Mouse (Mus musculus) embryonic facial prominence, embryonic 12.5 days (tissue): ENCODE measurements at regions not wholly inside any gene's neighbourhood (a gene's known extent, or its start where the extent isn't known, plus 50 kb on each side); places are given as distances from the start of the nearest gene placed in this dataset.

ENCODE experiments used
- ATAC-seq: fragments of 200-750 bp; cut with Nextera tagmentation; 2 replicates; pipeline ENCODE4 v1.8.0; 2017; ENCODE audit not compliant: insufficient number of reproducible peaks, insufficient read depth, low FRiP score, low TSS enrichment
- H3K27ac ChIP-seq: fragments of 300-500 bp; sonication (generic); 2 replicates; pipeline ENCODE4 v1.5.1; 2016; ENCODE audit warnings: mild to moderate bottlenecking
- H3K27me3 ChIP-seq: fragments of 300-500 bp; sonication (generic); 2 replicates; pipeline ENCODE4 v1.6.1; 2016; ENCODE audit warnings: mild to moderate bottlenecking, moderate library complexity
- H3K36me3 ChIP-seq: fragments of 300-500 bp; sonication (generic); 2 replicates; pipeline ENCODE4 v1.6.1; 2016; ENCODE audit warnings: mild to moderate bottlenecking
- H3K4me1 ChIP-seq: fragments of 300-500 bp; sonication (generic); 2 replicates; pipeline ENCODE4 v1.6.1; 2016
- H3K4me2 ChIP-seq: fragments of 300-500 bp; sonication (generic); replicated peaks from 2 replicates; pipeline ENCODE4 v1.6.1; 2016; ENCODE audit warnings: mild to moderate bottlenecking, moderate library complexity
- H3K4me3 ChIP-seq: fragments of 300-500 bp; sonication (generic); 2 replicates; pipeline ENCODE4 v1.5.1; 2016; ENCODE audit warnings: mild to moderate bottlenecking
- H3K9ac ChIP-seq: fragments of 300-500 bp; sonication (generic); 2 replicates; pipeline ENCODE4 v1.6.1; 2016; ENCODE audit warnings: mild to moderate bottlenecking, moderate library complexity
- H3K9me3 ChIP-seq: fragments of 300-500 bp; sonication (generic); 2 replicates; pipeline ENCODE4 v1.6.1; 2016; ENCODE audit warnings: mild to moderate bottlenecking, moderate library complexity
- WGBS: fragments of 180-500 bp; shearing (Covaris S2); methylation state at CpG from one replicate; pipeline ENCODE4 v1.1.7; 2016; 5-methylcytosine and 5-hydroxymethylcytosine counted together

DNA sequence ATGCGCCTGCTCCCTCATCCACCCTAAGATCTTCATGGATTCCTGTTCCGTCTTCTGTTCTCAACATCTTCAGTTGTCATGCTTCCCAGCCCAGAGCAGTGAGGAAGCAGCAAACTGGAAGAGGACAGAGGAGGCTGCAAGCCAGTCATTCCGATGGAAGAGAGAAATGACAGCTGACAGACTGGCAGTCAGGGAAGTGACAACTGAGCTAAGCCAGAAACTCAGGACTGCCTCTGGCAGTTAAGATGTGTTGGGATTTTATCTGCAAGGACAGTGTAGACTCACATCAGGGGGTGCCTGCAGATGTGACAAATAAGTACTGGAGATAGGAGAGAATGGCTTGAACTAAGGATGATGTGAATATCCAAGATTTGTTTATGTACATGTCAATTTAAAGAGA is 106.1 kb upstream of the Fam92a start:
- no peak overlapping the region for H3K4me2 ChIP-seq
- H3K4me3 ChIP-seq = no peak overlapping the region
- no peak for ATAC-seq
- no peaks in the 10 kb centered on the region for H3K9me3 ChIP-seq
- H3K27me3 ChIP-seq = no peaks in the 10 kb centered on the region
- WGBS = 81% methylated on average over 3 of the region's 3 CpGs
- H3K4me1 ChIP-seq = no peaks in the 10 kb centered on the region
- H3K36me3 ChIP-seq = no peaks in the 10 kb centered on the region
- no peak overlapping the region for H3K9ac ChIP-seq
- H3K27ac ChIP-seq = no peak overlapping the region

DNA sequence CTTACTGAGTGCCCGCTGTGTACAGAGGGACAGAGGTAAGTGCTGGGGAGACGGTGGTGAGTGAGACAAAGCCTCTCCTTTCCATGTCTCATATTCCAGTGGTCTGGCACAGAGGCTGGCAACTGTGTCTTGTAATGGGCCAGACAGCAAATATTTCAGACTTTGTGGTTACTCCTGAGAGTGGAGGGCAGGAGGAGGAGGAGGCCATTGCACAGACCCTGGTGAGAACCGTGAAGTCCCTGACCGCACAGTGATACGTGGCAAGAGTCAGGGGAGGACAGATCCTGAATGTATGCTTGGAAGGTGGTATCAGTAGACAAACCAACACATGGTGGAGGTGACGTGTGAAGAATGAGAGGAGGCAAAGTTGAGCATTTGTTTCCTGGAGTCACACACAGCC is 101.6 kb upstream of the Fam92a start:
- H3K4me3 ChIP-seq = no peak overlapping the region
- WGBS = 76% methylated on average over 6 of the region's 6 CpGs
- no peak for ATAC-seq
- H3K27me3 ChIP-seq = no peaks in the 10 kb centered on the region
- H3K4me2 ChIP-seq = no peak overlapping the region
- H3K27ac ChIP-seq = no peak overlapping the region
- no peaks in the 10 kb centered on the region for H3K4me1 ChIP-seq
- H3K9me3 ChIP-seq = no peaks in the 10 kb centered on the region
- no peak overlapping the region for H3K9ac ChIP-seq
- no peaks in the 10 kb centered on the region for H3K36me3 ChIP-seq

DNA sequence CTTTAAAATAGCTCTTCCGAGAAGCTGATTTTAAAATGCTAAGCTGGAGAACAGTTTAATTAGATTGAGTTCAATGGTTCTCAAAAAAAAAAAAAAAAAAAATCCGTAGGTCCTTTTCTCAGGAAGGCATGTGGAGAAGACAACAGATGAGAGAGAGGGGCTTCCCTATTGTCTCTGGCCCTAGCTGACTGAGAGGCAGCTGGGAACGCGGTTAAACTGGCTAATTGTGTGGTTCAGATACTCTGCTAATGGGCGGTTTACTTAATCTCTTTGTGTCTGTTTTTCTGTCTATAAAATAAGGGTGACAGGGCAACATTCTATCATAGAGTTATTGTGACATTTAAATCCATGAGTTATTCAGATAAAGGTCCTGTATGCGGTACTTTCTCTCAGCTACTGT is 101.1 kb upstream of the Fam92a start:
- Histone ChIP-seq H3K4me1 (no peaks in the 10 kb centered on the region), H3K4me3 (no peak overlapping the region), H3K4me2 (no peak overlapping the region), H3K36me3 (no peaks in the 10 kb centered on the region), H3K27ac (no peak overlapping the region), H3K9me3 (no peaks in the 10 kb centered on the region), H3K27me3 (no peaks in the 10 kb centered on the region), H3K9ac (no peak overlapping the region)
- 67% methylated on average over 6 of the region's 6 CpGs for WGBS
- no peak for ATAC-seq

DNA sequence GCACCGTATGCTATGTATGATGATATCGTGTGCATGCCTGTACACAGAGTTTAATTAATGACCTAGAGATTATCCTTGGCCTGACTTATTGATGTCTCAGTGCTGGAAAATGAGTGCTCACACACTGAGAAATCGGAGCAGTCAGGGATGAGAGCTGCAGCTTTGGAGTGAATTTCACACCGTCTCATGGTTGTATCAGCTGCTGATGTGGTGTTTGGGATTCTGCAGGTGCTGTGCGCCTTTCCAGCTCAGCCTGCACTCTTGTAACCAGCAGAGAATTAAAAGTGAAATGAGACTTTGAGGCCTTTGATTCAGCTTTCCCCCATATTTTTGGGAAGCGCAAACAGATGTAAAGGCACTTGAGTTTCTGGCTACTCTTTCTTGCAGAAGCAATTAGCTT is 100.6 kb upstream of the Fam92a start:
- H3K36me3 ChIP-seq = no peaks in the 10 kb centered on the region
- no peak overlapping the region for H3K4me2 ChIP-seq
- H3K27me3 ChIP-seq = no peaks in the 10 kb centered on the region
- no peak overlapping the region for H3K27ac ChIP-seq
- no peak for ATAC-seq
- H3K4me3 ChIP-seq = no peak overlapping the region
- H3K9me3 ChIP-seq = no peaks in the 10 kb centered on the region
- 80% methylated on average over 6 of the region's 6 CpGs for WGBS
- H3K9ac ChIP-seq = no peak overlapping the region
- no peaks in the 10 kb centered on the region for H3K4me1 ChIP-seq

DNA sequence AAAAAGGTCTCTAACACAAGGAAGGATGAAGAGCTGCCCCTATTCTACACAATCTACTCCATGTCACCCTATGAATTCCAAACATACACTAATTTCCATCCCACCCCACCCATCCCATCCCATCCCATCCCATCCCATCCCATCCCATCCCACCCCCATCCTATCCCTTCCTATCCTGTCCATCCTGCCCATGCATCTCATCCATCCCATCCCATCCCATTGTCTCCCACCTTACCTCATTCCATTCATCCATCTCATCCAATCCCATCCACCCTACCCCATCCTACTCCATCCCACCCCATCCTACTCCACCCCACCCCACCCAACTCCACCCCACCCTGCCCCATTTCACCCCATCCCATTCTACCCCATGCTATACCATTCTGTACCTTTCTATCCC is 91.9 kb upstream of the Fam92a start:
- ATAC-seq = no peak
- H3K4me1 ChIP-seq = no peaks in the 10 kb centered on the region
- H3K4me3 ChIP-seq = no peak overlapping the region
- no peak overlapping the region for H3K27ac ChIP-seq
- no peak overlapping the region for H3K4me2 ChIP-seq
- H3K27me3 ChIP-seq = no peaks in the 10 kb centered on the region
- no peaks in the 10 kb centered on the region for H3K36me3 ChIP-seq
- H3K9me3 ChIP-seq = no peaks in the 10 kb centered on the region
- H3K9ac ChIP-seq = no peak overlapping the region

DNA sequence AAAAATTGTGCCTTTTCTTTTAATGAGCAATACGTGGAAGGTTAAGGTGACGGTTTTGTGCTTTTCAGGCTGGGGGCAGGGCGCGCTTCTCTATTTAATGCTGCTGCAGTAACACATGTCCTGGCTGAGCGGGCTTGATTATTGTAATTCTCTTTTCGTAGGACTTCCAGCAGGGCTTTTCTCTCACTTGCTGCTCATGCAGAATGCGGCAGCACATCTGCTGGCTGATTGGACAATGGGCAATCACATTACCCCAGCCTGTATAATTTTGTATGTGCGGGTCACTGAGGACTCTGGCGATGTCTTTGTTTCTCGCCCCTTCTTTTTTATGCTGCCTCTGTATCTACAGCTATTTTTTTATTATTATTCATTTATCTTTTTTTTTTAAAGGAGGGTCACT is 91.4 kb upstream of the Fam92a start:
- no peak for ATAC-seq
- Histone ChIP-seq H3K4me2 (no peak overlapping the region), H3K9ac (no peak overlapping the region), H3K36me3 (no peaks in the 10 kb centered on the region), H3K4me3 (no peak overlapping the region), H3K9me3 (no peaks in the 10 kb centered on the region), H3K27ac (no peak overlapping the region), H3K4me1 (no peaks in the 10 kb centered on the region), H3K27me3 (no peaks in the 10 kb centered on the region)
- 79% methylated on average over 10 of the region's 10 CpGs for WGBS

DNA sequence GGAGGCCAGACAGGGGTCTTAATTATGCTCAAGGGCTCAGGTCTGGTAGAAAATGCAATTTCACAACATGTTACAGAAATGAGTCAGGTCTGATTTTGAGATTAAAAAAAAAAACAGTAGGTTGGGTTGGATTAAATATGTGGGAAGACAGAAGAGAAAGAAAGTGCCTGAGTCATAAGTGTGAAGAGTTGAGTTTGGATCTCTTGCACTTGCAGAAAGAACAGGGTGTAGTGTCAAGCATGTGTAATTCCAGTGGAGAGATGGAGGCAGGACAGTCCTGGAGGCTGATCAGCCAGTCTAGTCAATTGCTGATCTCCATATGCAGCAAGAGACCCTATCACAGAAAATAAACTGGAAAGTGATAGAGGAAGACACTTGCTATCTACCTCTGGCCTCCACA is 76.2 kb upstream of the Fam92a start:
- Histone ChIP-seq H3K4me2 (no peak overlapping the region), H3K4me1 (no peaks in the 10 kb centered on the region), H3K27me3 (no peaks in the 10 kb centered on the region), H3K9ac (no peak overlapping the region), H3K27ac (no peak overlapping the region), H3K9me3 (no peaks in the 10 kb centered on the region), H3K36me3 (no peaks in the 10 kb centered on the region), H3K4me3 (no peak overlapping the region)
- ATAC-seq = no peak

DNA sequence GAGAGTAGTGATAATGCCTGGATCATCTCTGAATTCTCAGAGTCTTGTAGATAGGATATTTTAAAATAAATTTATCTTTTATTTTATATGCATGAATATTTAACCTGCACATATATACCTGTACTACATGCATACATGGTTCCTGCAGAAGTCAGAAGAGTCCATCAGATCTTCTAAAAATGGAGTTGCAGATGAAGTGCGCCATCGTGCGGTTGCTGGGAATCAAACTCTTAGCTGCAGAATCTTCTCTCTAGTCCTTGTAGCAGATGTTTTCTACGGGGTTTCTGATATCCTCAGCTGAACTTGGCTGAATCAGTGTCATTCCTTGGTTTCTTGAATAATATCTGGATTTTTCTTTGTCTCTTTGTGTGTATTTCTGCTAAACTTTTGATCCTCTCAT is 74.8 kb upstream of the Fam92a start:
- no peak overlapping the region for H3K9ac ChIP-seq
- 69% methylated on average over 4 of the region's 4 CpGs for WGBS
- H3K9me3 ChIP-seq = no peaks in the 10 kb centered on the region
- no peak overlapping the region for H3K4me2 ChIP-seq
- no peaks in the 10 kb centered on the region for H3K36me3 ChIP-seq
- H3K4me1 ChIP-seq = no peaks in the 10 kb centered on the region
- no peaks in the 10 kb centered on the region for H3K27me3 ChIP-seq
- ATAC-seq = no peak
- H3K27ac ChIP-seq = no peak overlapping the region
- H3K4me3 ChIP-seq = no peak overlapping the region

DNA sequence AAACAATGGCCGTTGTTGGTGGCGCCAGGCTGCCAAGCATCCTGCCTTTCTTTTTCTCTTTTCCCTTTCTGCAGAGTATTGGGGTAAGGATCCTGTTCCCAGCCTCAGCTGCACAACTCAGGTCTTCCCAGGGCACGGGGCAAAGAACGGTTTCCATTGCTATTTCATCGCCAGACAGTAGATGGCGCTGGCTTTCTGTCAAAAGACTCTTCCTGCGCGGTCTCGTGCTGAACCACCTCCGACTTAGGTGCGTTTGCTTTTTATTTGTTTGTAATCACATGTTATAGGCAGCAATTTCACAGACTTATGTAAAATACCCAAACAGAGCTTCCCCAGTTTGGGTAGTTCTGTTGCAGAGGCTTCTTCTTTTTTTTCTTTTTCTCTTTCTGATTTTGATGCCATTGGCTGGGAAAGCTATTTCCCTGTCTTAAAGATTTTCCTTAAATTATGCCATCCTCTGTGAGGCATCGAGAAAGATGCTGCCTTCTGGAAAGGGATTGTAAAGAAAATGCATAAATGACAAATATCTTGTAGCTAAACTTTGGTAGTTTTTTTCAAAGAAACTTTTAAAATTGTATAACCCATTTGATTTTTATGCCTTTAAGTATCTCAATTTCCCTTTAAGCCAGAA is 69.2 kb upstream of the Fam92a start:
- Histone ChIP-seq H3K4me1 (no peaks in the 10 kb centered on the region), H3K27me3 (no peaks in the 10 kb centered on the region), H3K9me3 (no peaks in the 10 kb centered on the region), H3K36me3 (no peaks in the 10 kb centered on the region), H3K4me3 (no peak overlapping the region), H3K27ac (no peak overlapping the region), H3K9ac (no peak overlapping the region), H3K4me2 (peak overlapping the region; percentile 31)
- ATAC-seq = peak; percentile 56; the same call in 1 of the 2 replicates
- WGBS = 2% methylated on average over 12 of the region's 12 CpGs

DNA sequence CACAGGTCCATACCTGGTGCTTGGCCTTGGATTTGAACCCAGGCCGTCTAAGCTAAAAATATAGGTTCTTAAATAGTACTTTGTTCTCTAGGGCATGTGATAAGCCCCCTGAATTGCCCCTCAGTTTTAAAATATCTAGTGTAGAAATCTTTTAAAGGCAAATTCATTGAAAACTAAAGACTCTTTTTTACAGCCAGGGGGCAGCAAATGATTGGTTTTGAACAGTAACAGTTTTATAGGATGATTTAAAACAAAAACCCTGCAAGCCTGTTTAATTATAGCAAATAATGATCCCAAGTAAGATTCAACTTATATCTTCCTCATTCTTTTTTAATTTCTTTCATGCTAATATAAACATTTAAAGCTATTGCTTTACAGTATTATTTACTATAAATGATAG is 58.9 kb upstream of the Fam92a start:
- Histone ChIP-seq H3K4me3 (no peak overlapping the region), H3K4me2 (no peak overlapping the region), H3K9ac (no peak overlapping the region), H3K27me3 (no peaks in the 10 kb centered on the region), H3K4me1 (no peaks in the 10 kb centered on the region), H3K27ac (no peak overlapping the region), H3K9me3 (no peaks in the 10 kb centered on the region), H3K36me3 (no peaks in the 10 kb centered on the region)
- ATAC-seq = no peak
- 69% methylated on average over 1 of the region's 1 CpGs for WGBS
